Mouse (Mus musculus) embryonic fibroblast, embryonic 13.5 days (primary cell): ENCODE data around the gene Gm10778.

ENCODE experiments used
- CTCF ChIP-seq: IDR thresholded peaks from 2 replicates; pipeline ENCODE4 v1.5.1; 2011; ENCODE audit warnings: mild to moderate bottlenecking, control low read depth, low read length, moderate library complexity, borderline replicate concordance; ENCODE audit not compliant: insufficient read depth
- POLR2A ChIP-seq: IDR thresholded peaks from 2 replicates; pipeline ENCODE4 v1.6.1; 2011; ENCODE audit warnings: low read depth, mild to moderate bottlenecking, control low read depth, low read length, moderate library complexity

DNA sequence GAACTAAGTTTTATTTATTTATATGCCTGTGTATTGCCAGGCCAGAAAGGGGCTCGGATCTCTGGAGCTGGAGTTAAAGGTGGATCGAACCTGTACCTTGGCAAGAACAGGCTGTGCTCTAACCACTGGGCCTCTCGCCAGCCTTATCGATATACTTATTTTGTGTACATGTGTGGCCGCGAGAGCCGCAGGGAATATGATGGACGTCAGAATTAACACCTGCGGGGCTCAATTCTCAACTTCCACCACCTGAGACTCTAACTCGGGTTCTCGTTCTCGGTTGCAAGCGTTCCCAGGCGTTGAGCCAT is 43.2 kb upstream of the Gm10778 start:
- TF ChIP-seq CTCF = no peak
- no peak for TF ChIP-seq POLR2A
